Mouse (Mus musculus) adrenal gland, postnatal 25 days (tissue): ENCODE results near the gene Shbg. TPM values are rescaled to one million over a fixed set of nuclear protein-coding genes. Genes with fewer than 3 reads are reported as not detected.

Source experiments
- microRNA-seq, 2 experiments: library from miRNA; unstranded; fragments of <30 nt; microRNA quantifications; one replicate each; pipeline ENCODE4 v1.2.0; 2021
- total RNA-seq: library from RNA; stranded (reverse); gene quantifications from 2 replicates; pipeline ENCODE4 v1.2.3, GENCODE M21; 2021

Gene Shbg
- total RNA-seq, 1 experiment from 2014 or later, result not detected

Small RNA genes within 50 kb of the gene (microRNA-seq; reads per million reads assigned to microRNA genes)
- gene Mir1934 (3.6 to 4.5 reads per million in 2 experiments), gene Mir467f (0 reads per million in 2 experiments)

Other genes starting within 250 kb of the Shbg start
- gene Chd3, start 248.5 kb downstream of the Shbg start, total RNA-seq, result 105 and 111 TPM in 2 replicates
- gene Naa38, start 222.4 kb downstream of the Shbg start, total RNA-seq, result 127 and 149 TPM in 2 replicates
- 43.5 and 51.0 TPM in 2 replicates for gene Cyb5d1, start 222.3 kb downstream of the Shbg start, total RNA-seq
- 13.9 and 16.9 TPM in 2 replicates for gene Tmem88, start 219.7 kb downstream of the Shbg start, total RNA-seq
- 45.1 and 46.2 TPM in 2 replicates for gene Kdm6b, start 204.2 kb downstream of the Shbg start, total RNA-seq
- 0.05 and 0.76 TPM in 2 replicates for gene Dnah2, start 68.8 kb downstream of the Shbg start, total RNA-seq
- 0.38 and 1.5 TPM in 2 replicates for gene Efnb3, start 57.7 kb downstream of the Shbg start, total RNA-seq
- gene Wrap53, start 37.6 kb downstream of the Shbg start, total RNA-seq, result 12.5 and 12.9 TPM in 2 replicates
- gene Trp53, start 37.5 kb downstream of the Shbg start, total RNA-seq, result 74.1 and 81.7 TPM in 2 replicates
- gene Atp1b2, start 12.0 kb downstream of the Shbg start, total RNA-seq, result 34.0 and 38.0 TPM in 2 replicates
- gene Sat2, start 4.1 kb upstream of the Shbg start, total RNA-seq, result 6.7 and 16.9 TPM in 2 replicates
- 89.7 and 101 TPM in 2 replicates for gene Fxr2, start 15.1 kb upstream of the Shbg start, total RNA-seq
- 0.39 TPM in 1 of 2 replicates, not detected in the other for gene Sox15, start 37.4 kb upstream of the Shbg start, total RNA-seq
- 123 and 137 TPM in 2 replicates for gene Mpdu1, start 44.7 kb upstream of the Shbg start, total RNA-seq
- 14.2 and 22.6 TPM in 2 replicates for gene Cd68, start 48.2 kb upstream of the Shbg start, total RNA-seq
- gene Eif4a1, start 54.5 kb upstream of the Shbg start, total RNA-seq, result 624 and 654 TPM in 2 replicates
- gene Senp3, start 64.2 kb upstream of the Shbg start, total RNA-seq, result 91.6 and 91.8 TPM in 2 replicates
- gene Tnfsf13, start 67.9 kb upstream of the Shbg start, total RNA-seq, result 3.8 and 4.1 TPM in 2 replicates
- 16.6 and 25.6 TPM in 2 replicates for gene Tnfsf12, start 77.9 kb upstream of the Shbg start, total RNA-seq
- 3.8 and 4.6 TPM in 2 replicates for gene Tnfsfm13, start 78.2 kb upstream of the Shbg start, total RNA-seq
- gene Polr2a, start 140.7 kb upstream of the Shbg start, total RNA-seq, result 98.5 and 101 TPM in 2 replicates
- not detected in 2 replicates for gene Slc35g3, start 144.1 kb upstream of the Shbg start, total RNA-seq
- gene Zbtb4, start 148.0 kb upstream of the Shbg start, total RNA-seq, result 39.5 and 65.8 TPM in 2 replicates
- 1.8 and 2.4 TPM in 2 replicates for gene Chrnb1, start 178.0 kb upstream of the Shbg start, total RNA-seq
- gene Fgf11, start 184.0 kb upstream of the Shbg start, total RNA-seq, result 3.6 and 3.9 TPM in 2 replicates
- not detected in 2 replicates for gene Tmem102, start 187.7 kb upstream of the Shbg start, total RNA-seq
- not detected in 2 replicates for gene Gm39566, start 197.4 kb upstream of the Shbg start, total RNA-seq
- gene Spem2, start 200.6 kb upstream of the Shbg start, total RNA-seq, result not detected in 2 replicates
- gene Spem1, start 204.3 kb upstream of the Shbg start, total RNA-seq, result not detected in 2 replicates
- 18.6 and 19.7 TPM in 2 replicates for gene Nlgn2, start 219.9 kb upstream of the Shbg start, total RNA-seq
- 149 and 152 TPM in 2 replicates for gene Tmem256, start 220.6 kb upstream of the Shbg start, total RNA-seq
- 43.8 and 52.9 TPM in 2 replicates for gene Plscr3, start 228.5 kb upstream of the Shbg start, total RNA-seq
- not detected in 2 replicates for gene Tnk1, start 240.8 kb upstream of the Shbg start, total RNA-seq